Mouse (Mus musculus): ENCODE measurements around the gene Bcl2l2. TPM values are rescaled to one million over a fixed set of nuclear protein-coding genes. Genes with fewer than 3 reads are reported as not detected.
A peak's percentile ranks its signal among the peaks of the same experiment; 100 is the strongest.

Bcl2l2 gene
- polyA plus RNA-seq, 1 experiment from 2014 or later, result 4.0 TPM

GRCm38 (mm10) chr14:54926401-54927158, 43.4 kb downstream of the Bcl2l2 start:
- no peaks in the 10 kb centered on the region for H3K27me3 ChIP-seq (replicated peaks; ENCODE audit: control insufficient read depth, insufficient read depth, low read length)
- peak overlapping the region; percentile 47 for H3K4me3 ChIP-seq (ENCODE audit: low read depth, low read length)
- peak overlapping the region; percentile 87 for H3K9ac ChIP-seq (ENCODE audit: low read length)
- H3K36me3 ChIP-seq (ENCODE audit: control insufficient read depth, insufficient read depth, low read length), result no peaks in the 10 kb centered on the region; the same call in 1 of the 2 replicates
- peaks cover 2% of the 10 kb centered on the region for H3K9me3 ChIP-seq (replicated peaks; ENCODE audit: control insufficient read depth, low read length)
- peak overlapping the region; percentile 97 for H3K27ac ChIP-seq (ENCODE audit: low read depth, low read length)
- DNase-seq (ENCODE audit: low spot score) (peak; percentile 84), ATAC-seq (peak; percentile 65)
- WGBS, result under 1% methylated on average over 57 of the region's 58 CpGs
- H3K4me1 ChIP-seq (ENCODE audit: control insufficient read depth, insufficient read depth, low read length), result peaks cover 22% of the 10 kb centered on the region
- H3K4me2 ChIP-seq (ENCODE audit: low read length), result peak overlapping the region; percentile 93

GRCm38 (mm10) chr14:54927296-54927695, 44.1 kb downstream of the Bcl2l2 start:
- Histone ChIP-seq H3K27me3 (replicated peaks; ENCODE audit: control insufficient read depth, insufficient read depth, low read length) (no peaks in the 10 kb centered on the region), H3K4me2 (ENCODE audit: low read length) (peak overlapping the region; percentile 93), H3K4me3 (ENCODE audit: low read depth, low read length) (peak overlapping the region; percentile 47), H3K9me3 (replicated peaks; ENCODE audit: control insufficient read depth, low read length) (no peaks in the 10 kb centered on the region), H3K27ac (ENCODE audit: low read depth, low read length) (peak overlapping the region; percentile 97), H3K4me1 (ENCODE audit: control insufficient read depth, insufficient read depth, low read length) (peaks cover 22% of the 10 kb centered on the region), H3K9ac (ENCODE audit: low read length) (peak overlapping the region; percentile 87), H3K36me3 (ENCODE audit: control insufficient read depth, insufficient read depth, low read length) (no peaks in the 10 kb centered on the region)
- DNase-seq (ENCODE audit: low spot score) (no peak), ATAC-seq (no peak)
- WGBS, result 12% methylated on average over 7 of the region's 7 CpGs

DNA sequence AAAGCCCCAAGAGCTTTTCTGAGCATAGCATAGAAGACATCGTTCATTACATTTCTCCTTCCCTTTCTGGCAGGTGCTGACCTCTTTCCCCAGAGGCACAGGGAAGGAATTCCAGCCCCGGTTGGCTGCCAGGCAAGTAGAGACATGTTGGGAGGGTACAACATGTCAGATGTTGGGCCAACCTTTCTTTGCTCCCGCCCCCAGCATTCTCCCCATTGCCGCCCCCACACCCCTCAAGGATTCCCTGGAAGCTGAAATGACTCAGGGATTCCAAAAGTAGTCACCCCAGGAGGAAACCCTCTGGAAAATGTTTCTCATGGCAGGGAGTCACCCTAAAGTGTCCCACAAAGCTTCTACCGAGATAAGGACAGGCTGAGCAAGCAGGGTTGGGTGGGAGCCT, 46.6 kb downstream of the Bcl2l2 start:
- no peak overlapping the region for H3K9ac ChIP-seq (ENCODE audit: low read length)
- no peak overlapping the region for H3K27ac ChIP-seq (ENCODE audit: low read depth, low read length)
- ATAC-seq (no peak), DNase-seq (ENCODE audit: low spot score) (no peak)
- H3K4me1 ChIP-seq (ENCODE audit: control insufficient read depth, insufficient read depth, low read length), result peaks cover 19% of the 10 kb centered on the region
- H3K4me3 ChIP-seq (ENCODE audit: low read depth, low read length), result no peak overlapping the region
- no peaks in the 10 kb centered on the region for H3K36me3 ChIP-seq (ENCODE audit: control insufficient read depth, insufficient read depth, low read length)
- no peaks in the 10 kb centered on the region for H3K9me3 ChIP-seq (replicated peaks; ENCODE audit: control insufficient read depth, low read length)
- H3K27me3 ChIP-seq (replicated peaks; ENCODE audit: control insufficient read depth, insufficient read depth, low read length), result no peaks in the 10 kb centered on the region
- 85% methylated on average over 5 of the region's 5 CpGs for WGBS
- H3K4me2 ChIP-seq (ENCODE audit: low read length), result no peak overlapping the region

- no peaks in the 10 kb centered on the region for H3K27me3 ChIP-seq (replicated peaks; ENCODE audit: control insufficient read depth, insufficient read depth, low read length)
- DNase-seq (ENCODE audit: low spot score), result peak; percentile 45
- peaks cover 17% of the 10 kb centered on the region for H3K4me1 ChIP-seq (ENCODE audit: control insufficient read depth, insufficient read depth, low read length)
- H3K4me2 ChIP-seq (ENCODE audit: low read length), result no peak overlapping the region
- no peak overlapping the region for H3K27ac ChIP-seq (ENCODE audit: low read depth, low read length)
- no peak overlapping the region for H3K4me3 ChIP-seq (ENCODE audit: low read depth, low read length)
- H3K9me3 ChIP-seq (replicated peaks; ENCODE audit: control insufficient read depth, low read length), result no peaks in the 10 kb centered on the region
- H3K9ac ChIP-seq (ENCODE audit: low read length), result no peak overlapping the region
- no peaks in the 10 kb centered on the region for H3K36me3 ChIP-seq (ENCODE audit: control insufficient read depth, insufficient read depth, low read length)
- 19% methylated on average over 2 of the region's 2 CpGs for WGBS
- no peak for ATAC-seq
Measured at GRCm38 (mm10) chr14:54930431-54930830, 47.3 kb downstream of the Bcl2l2 start.

DNA sequence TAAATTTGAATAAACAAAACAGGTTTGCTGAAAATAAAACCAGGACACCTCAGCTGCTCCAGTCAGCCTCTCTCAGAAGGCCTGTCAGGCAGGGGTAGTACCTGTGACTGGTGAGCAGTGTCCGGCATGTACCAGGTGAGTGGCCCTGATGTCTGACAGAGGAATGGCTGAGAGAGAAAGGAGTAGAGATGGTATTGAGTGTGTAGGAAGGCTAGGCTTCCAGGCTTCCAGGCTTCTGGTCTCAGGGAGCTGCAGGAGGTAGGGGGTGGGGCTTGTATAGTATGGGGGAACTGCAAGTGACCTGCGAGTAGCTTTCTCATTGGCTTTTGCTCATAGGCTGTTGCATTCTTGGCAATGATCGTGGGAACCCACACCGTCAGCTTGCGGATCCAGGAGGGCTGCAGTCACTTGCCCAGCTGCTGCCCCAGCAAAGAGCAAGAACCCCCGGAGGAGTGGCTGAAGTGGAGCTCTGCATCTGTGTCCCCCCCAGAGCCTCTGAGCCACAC, 49.5 kb downstream of the Bcl2l2 start, which contains the start of gene Il25:
Gene Il25 (plus strand): TSS at position 51 of the 506 bp plus-strand sequence.
- Histone ChIP-seq H3K4me2 (ENCODE audit: low read length) (no peak within 1 kb of the TSS), H3K9ac (ENCODE audit: low read length) (0 out of 2 replicates have a peak within 1 kb of the TSS, but pooled peaks have one; percentile 13)
- WGBS, result 34% methylated on average over 6 of the region's 6 CpGs

GRCm38 (mm10) chr14:54935904-54936830, 53.0 kb downstream of the Bcl2l2 start, which contains the start of gene Cmtm5:
Cmtm5 (plus strand) TSS chr14:54936261.
- no peak within 1 kb of the TSS for H3K27ac ChIP-seq (ENCODE audit: low read depth, low read length)
- ATAC-seq, result peak; percentile 43; the same call in 1 of the 2 replicates
- H3K36me3 ChIP-seq (ENCODE audit: control insufficient read depth, insufficient read depth, low read length), result no peaks in the 10 kb centered on the region
- H3K9ac ChIP-seq (ENCODE audit: low read length), result no peak within 1 kb of the TSS
- no peak within 1 kb of the TSS for H3K4me2 ChIP-seq (ENCODE audit: low read length)
- no peak within 1 kb of the TSS for H3K4me3 ChIP-seq (ENCODE audit: low read depth, low read length)
- no peaks in the 10 kb centered on the region for H3K9me3 ChIP-seq (replicated peaks; ENCODE audit: control insufficient read depth, low read length)
- H3K27me3 ChIP-seq (replicated peaks; ENCODE audit: control insufficient read depth, insufficient read depth, low read length), result no peaks in the 10 kb centered on the region
- H3K4me1 ChIP-seq (ENCODE audit: control insufficient read depth, insufficient read depth, low read length), result no peaks in the 10 kb centered on the region
- DNase-seq (ENCODE audit: low spot score), result peak; percentile 32
- WGBS, result 47% methylated on average over 8 of the region's 8 CpGs

More for the DNA sequence above, 49.5 kb downstream of the Bcl2l2 start, which contains the start of gene Il25:
- no peak within 1 kb of the TSS for H3K27ac ChIP-seq (ENCODE audit: low read depth, low read length)
- no peaks in the 10 kb centered on the region for H3K27me3 ChIP-seq (replicated peaks; ENCODE audit: control insufficient read depth, insufficient read depth, low read length)
- ATAC-seq (no peak), DNase-seq (ENCODE audit: low spot score) (peak; percentile 25)
- H3K4me3 ChIP-seq (ENCODE audit: low read depth, low read length), result no peak within 1 kb of the TSS
- no peaks in the 10 kb centered on the region for H3K9me3 ChIP-seq (replicated peaks; ENCODE audit: control insufficient read depth, low read length)
- no peaks in the 10 kb centered on the region for H3K36me3 ChIP-seq (ENCODE audit: control insufficient read depth, insufficient read depth, low read length)
- peaks cover 5% of the 10 kb centered on the region; the same call in 1 of the 2 replicates for H3K4me1 ChIP-seq (ENCODE audit: control insufficient read depth, insufficient read depth, low read length)

- H3K36me3 ChIP-seq (ENCODE audit: control insufficient read depth, insufficient read depth, low read length), result no peaks in the 10 kb centered on the region
- WGBS, result 70% methylated on average over 6 of the region's 6 CpGs
- no peak overlapping the region for H3K4me2 ChIP-seq (ENCODE audit: low read length)
- H3K9me3 ChIP-seq (replicated peaks; ENCODE audit: control insufficient read depth, low read length), result no peaks in the 10 kb centered on the region
- H3K4me3 ChIP-seq (ENCODE audit: low read depth, low read length), result no peak overlapping the region
- DNase-seq (ENCODE audit: low spot score), result no peak
- no peaks in the 10 kb centered on the region for H3K27me3 ChIP-seq (replicated peaks; ENCODE audit: control insufficient read depth, insufficient read depth, low read length)
- H3K9ac ChIP-seq (ENCODE audit: low read length), result no peak overlapping the region
- no peaks in the 10 kb centered on the region for H3K4me1 ChIP-seq (ENCODE audit: control insufficient read depth, insufficient read depth, low read length)
- ATAC-seq, result no peak
- no peak overlapping the region for H3K27ac ChIP-seq (ENCODE audit: low read depth, low read length)
Measured at GRCm38 (mm10) chr14:54936831-54937160, 53.6 kb downstream of the Bcl2l2 start.

- no peaks in the 10 kb centered on the region for H3K27me3 ChIP-seq (replicated peaks; ENCODE audit: control insufficient read depth, insufficient read depth, low read length)
- H3K4me2 ChIP-seq (ENCODE audit: low read length), result no peak overlapping the region
- WGBS, result 94% methylated on average over 16 of the region's 16 CpGs
- H3K9me3 ChIP-seq (replicated peaks; ENCODE audit: control insufficient read depth, low read length), result no peaks in the 10 kb centered on the region
- H3K4me3 ChIP-seq (ENCODE audit: low read depth, low read length), result no peak overlapping the region
- H3K9ac ChIP-seq (ENCODE audit: low read length), result no peak overlapping the region
- no peaks in the 10 kb centered on the region for H3K36me3 ChIP-seq (ENCODE audit: control insufficient read depth, insufficient read depth, low read length)
- H3K4me1 ChIP-seq (ENCODE audit: control insufficient read depth, insufficient read depth, low read length), result no peaks in the 10 kb centered on the region
- no peak overlapping the region for H3K27ac ChIP-seq (ENCODE audit: low read depth, low read length)
- ATAC-seq, result no peak
- no peak for DNase-seq (ENCODE audit: low spot score)
Measured at GRCm38 (mm10) chr14:54937361-54938182, 54.4 kb downstream of the Bcl2l2 start.
